Mouse (Mus musculus): Measurements from ENCODE around the gene Gm12216.
"Not testable (repeated sequence)": the region's sequence is repeated elsewhere in the genome, so short reads cannot be mapped to it uniquely, and the experiment has no call there.

The Gm12216 gene

GRCm38 (mm10) chr11:53858761-53859580, at the start of gene Gm12216:
Gene Gm12216 (minus strand): TSS chr11:53859256.
- not testable (repeated sequence) for DNase-seq (ENCODE audit: low read depth)

GRCm38 (mm10) chr11:53908686-53909085, 49.6 kb upstream of the Gm12216 start:
- DNase-seq (ENCODE audit: low read depth) = no peak

- DNase-seq (ENCODE audit: low read depth) = no peak
Observed at GRCm38 (mm10) chr11:53904534-53904925, 45.5 kb upstream of the Gm12216 start.

- DNase-seq (ENCODE audit: low read depth) = no peak
Observed at GRCm38 (mm10) chr11:53903781-53904533, 44.9 kb upstream of the Gm12216 start.

- DNase-seq (ENCODE audit: low read depth) = no peak
Observed at GRCm38 (mm10) chr11:53902741-53903140, 43.7 kb upstream of the Gm12216 start.

- DNase-seq (ENCODE audit: low read depth) = no peak
Observed at GRCm38 (mm10) chr11:53900991-53901390, 41.9 kb upstream of the Gm12216 start.

- no peak for DNase-seq (ENCODE audit: low read depth)
Observed at GRCm38 (mm10) chr11:53899981-53900380, 40.9 kb upstream of the Gm12216 start.

GRCm38 (mm10) chr11:53899004-53899403, 39.9 kb upstream of the Gm12216 start:
- DNase-seq (ENCODE audit: low read depth) = no peak

- DNase-seq (ENCODE audit: low read depth) = no peak
Observed at GRCm38 (mm10) chr11:53896935-53897334, 37.9 kb upstream of the Gm12216 start.

- DNase-seq (ENCODE audit: low read depth) = no peak
Observed at GRCm38 (mm10) chr11:53893451-53893850, 34.4 kb upstream of the Gm12216 start.

GRCm38 (mm10) chr11:53892716-53893416, 33.8 kb upstream of the Gm12216 start:
- DNase-seq (ENCODE audit: low read depth) = no peak

- peak; percentile 96 for DNase-seq (ENCODE audit: low read depth)
Observed at GRCm38 (mm10) chr11:53891505-53892451, 32.7 kb upstream of the Gm12216 start, which contains the start of gene Slc22a5. Gene Slc22a5 (minus strand): TSS chr11:53891660.

GRCm38 (mm10) chr11:53890906-53891504, 31.9 kb upstream of the Gm12216 start:
- DNase-seq (ENCODE audit: low read depth) = no peak

- no peak for DNase-seq (ENCODE audit: low read depth)
Observed at GRCm38 (mm10) chr11:53890225-53890624, 31.2 kb upstream of the Gm12216 start.

GRCm38 (mm10) chr11:53889091-53889645, 30.1 kb upstream of the Gm12216 start:
- DNase-seq (ENCODE audit: low read depth) = no peak

- no peak for DNase-seq (ENCODE audit: low read depth)
Observed at GRCm38 (mm10) chr11:53888242-53888641, 29.2 kb upstream of the Gm12216 start.

GRCm38 (mm10) chr11:53883287-53883686, 24.2 kb upstream of the Gm12216 start:
- DNase-seq (ENCODE audit: low read depth) = no peak

- not testable (repeated sequence) for DNase-seq (ENCODE audit: low read depth)
Observed at GRCm38 (mm10) chr11:53878096-53878495, 19.0 kb upstream of the Gm12216 start.

- DNase-seq (ENCODE audit: low read depth) = no peak
Observed at GRCm38 (mm10) chr11:53876488-53876887, 17.4 kb upstream of the Gm12216 start.

GRCm38 (mm10) chr11:53874706-53875105, 15.7 kb upstream of the Gm12216 start:
- no peak for DNase-seq (ENCODE audit: low read depth)

All from fibroblast of lung, adult 2 months (primary cell).